Mouse (Mus musculus) heart, embryonic 13.5 days (tissue): ENCODE data around the gene Oas3. TPM values are rescaled to one million over a fixed set of nuclear protein-coding genes. Genes with fewer than 3 reads are reported as not detected.

Source experiments
- ATAC-seq: fragments of 200-750 bp; cut with Nextera tagmentation; 2 replicates; pipeline ENCODE4 v1.8.0; 2017; ENCODE audit warnings: moderate TSS enrichment; ENCODE audit not compliant: insufficient number of reproducible peaks, low FRiP score, low TSS enrichment; ENCODE audit errors: extremely low read depth
- H3K27ac ChIP-seq: fragments of 300-500 bp; sonication (generic); replicated peaks from 2 replicates; pipeline ENCODE4 v1.5.1; 2015; ENCODE audit warnings: moderate library complexity, mild to moderate bottlenecking, inconsistent platforms
- H3K27me3 ChIP-seq: fragments of 300-500 bp; sonication (generic); replicated peaks from 2 replicates; pipeline ENCODE4 v1.6.1; 2015; ENCODE audit warnings: mild to moderate bottlenecking, inconsistent platforms
- H3K36me3 ChIP-seq: fragments of 300-500 bp; sonication (generic); 2 replicates; pipeline ENCODE4 v1.6.1; 2015; ENCODE audit warnings: mild to moderate bottlenecking, inconsistent platforms
- H3K4me1 ChIP-seq: fragments of 300-500 bp; sonication (generic); 2 replicates; pipeline ENCODE4 v1.6.1; 2015; ENCODE audit warnings: inconsistent platforms
- H3K4me2 ChIP-seq: fragments of 300-500 bp; sonication (generic); 2 replicates; pipeline ENCODE4 v1.6.1; 2015; ENCODE audit warnings: inconsistent platforms, mild to moderate bottlenecking, moderate library complexity
- H3K4me3 ChIP-seq: fragments of 300-500 bp; sonication (generic); 2 replicates; pipeline ENCODE4 v1.5.1; 2015; ENCODE audit warnings: moderate library complexity, mild to moderate bottlenecking, inconsistent platforms
- H3K9ac ChIP-seq: fragments of 300-500 bp; sonication (generic); 2 replicates; pipeline ENCODE4 v1.6.1; 2015; ENCODE audit warnings: inconsistent platforms, mild to moderate bottlenecking, moderate library complexity
- H3K9me3 ChIP-seq: fragments of 300-500 bp; sonication (generic); 2 replicates; pipeline ENCODE4 v1.6.1; 2016; ENCODE audit warnings: inconsistent platforms
- WGBS: fragments of 180-500 bp; shearing (Covaris S2); methylation state at CpG from one replicate; pipeline ENCODE4 v1.1.7; 2015; ENCODE audit warnings: mixed read lengths; 5-methylcytosine and 5-hydroxymethylcytosine counted together
- polyA plus RNA-seq: library from polyadenylated mRNA; unstranded; fragments of >200 nt; fragmentation: Nextera tagmentation; extraction: Ambion mirVana; gene quantifications from 2 replicates; pipeline ENCODE4 v1.2.1, GENCODE M21; 2015

Oas3 gene
- polyA plus RNA-seq, 1 experiment from 2014 or later: 0.37 TPM

DNA sequence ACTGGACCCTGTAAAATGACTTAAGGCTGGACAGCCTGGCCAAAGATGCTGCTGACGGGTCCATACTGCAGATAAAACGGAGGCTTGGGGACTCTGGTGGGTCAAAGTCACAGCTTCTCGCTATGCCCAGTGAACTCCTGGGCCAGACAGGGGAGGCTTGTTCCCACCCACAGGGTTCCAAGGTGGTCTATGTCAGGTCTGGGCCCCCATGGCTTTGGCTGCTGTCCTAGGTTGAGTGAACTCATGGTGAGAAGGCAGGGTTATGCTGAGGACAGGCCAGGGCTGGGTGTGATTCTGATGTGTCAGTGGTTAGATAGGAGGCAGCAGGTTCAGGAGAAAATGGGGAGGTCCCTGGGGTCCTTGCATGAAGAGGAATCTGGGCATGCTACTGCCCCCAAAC lies 73.8 kb downstream of the Oas3 start:
- ATAC-seq: no peak
- Histone ChIP-seq H3K4me2 (no peak overlapping the region), H3K9me3 (no peaks in the 10 kb centered on the region), H3K4me3 (no peak overlapping the region), H3K27me3 (peaks cover 100% of the 10 kb centered on the region), H3K36me3 (no peaks in the 10 kb centered on the region), H3K27ac (no peak overlapping the region), H3K4me1 (0 out of 2 replicates have a peak, but pooled peaks cover 4% of the 10 kb centered on the region), H3K9ac (no peak overlapping the region)
- WGBS: 73% methylated on average over 3 of the region's 3 CpGs

Other genes with a start within 250 kb of the Oas3 start
- gene Tpcn1, start 189.0 kb downstream of the Oas3 start, polyA plus RNA-seq: 14.9 and 16.1 TPM in 2 replicates
- 0.27 and 0.44 TPM in 2 replicates for gene Iqcd, start 188.6 kb downstream of the Oas3 start, polyA plus RNA-seq
- 9.6 and 10.4 TPM in 2 replicates for gene Rita1, start 165.1 kb downstream of the Oas3 start, polyA plus RNA-seq
- gene Ddx54, start 164.9 kb downstream of the Oas3 start, polyA plus RNA-seq: 29.6 and 29.7 TPM in 2 replicates
- not detected in 2 replicates for gene Cfap73, start 143.4 kb downstream of the Oas3 start, polyA plus RNA-seq
- 0.13 and 0.37 TPM in 2 replicates for gene Rasal1, start 128.8 kb downstream of the Oas3 start, polyA plus RNA-seq
- gene Dtx1, start 65.7 kb downstream of the Oas3 start, polyA plus RNA-seq: 0.74 and 0.84 TPM in 2 replicates
- 0.24 and 0.32 TPM in 2 replicates for gene Oas2, start 27.8 kb downstream of the Oas3 start, polyA plus RNA-seq
- not detected in 2 replicates for gene Oas1e, start 17.9 kb upstream of the Oas3 start, polyA plus RNA-seq
- 0.29 and 0.55 TPM in 2 replicates for gene Oas1c, start 34.9 kb upstream of the Oas3 start, polyA plus RNA-seq
- gene Oas1f, start 69.7 kb upstream of the Oas3 start, polyA plus RNA-seq: not detected in 2 replicates
- not detected in 2 replicates for gene Oas1h, start 83.8 kb upstream of the Oas3 start, polyA plus RNA-seq
- gene Oas1g, start 110.0 kb upstream of the Oas3 start, polyA plus RNA-seq: 0.20 and 0.24 TPM in 2 replicates
- 1.1 and 1.6 TPM in 2 replicates for gene Oas1a, start 129.9 kb upstream of the Oas3 start, polyA plus RNA-seq
- gene Oas1d, start 136.9 kb upstream of the Oas3 start, polyA plus RNA-seq: not detected in 2 replicates
- 0.08 TPM in 1 of 2 replicates, not detected in the other for gene Rph3a, start 232.4 kb upstream of the Oas3 start, polyA plus RNA-seq